Mouse (Mus musculus) bone marrow, adult 2 months (tissue): Measurements from ENCODE around the gene Tssk4. TPM values are rescaled to one million over a fixed set of nuclear protein-coding genes. Genes with fewer than 3 reads are reported as not detected.

Experiments
- H3K27ac ChIP-seq: fragments of 200-500 bp; 2 replicates; pipeline ENCODE4 v1.5.1; 2012; ENCODE audit warnings: low read depth, mild to moderate bottlenecking, control low read depth, inconsistent platforms, low read length; ENCODE audit not compliant: control insufficient read depth, poor library complexity, insufficient read depth
- H3K4me1 ChIP-seq: fragments of 200-500 bp; 2 replicates; pipeline ENCODE4 v1.6.1; 2011; ENCODE audit warnings: low read length; ENCODE audit not compliant: control insufficient read depth, insufficient read depth
- H3K4me3 ChIP-seq: fragments of 200-500 bp; replicated peaks from 2 replicates; pipeline ENCODE3; 2011; ENCODE audit warnings: mild to moderate bottlenecking, low read depth, low read length, control low read depth; ENCODE audit not compliant: control insufficient read depth
- CTCF ChIP-seq: fragments of 200-500 bp; IDR thresholded peaks from 2 replicates; pipeline ENCODE4 v1.5.1; 2011; ENCODE audit warnings: low read length, control low read depth; ENCODE audit not compliant: control insufficient read depth, insufficient read depth
- POLR2A ChIP-seq: fragments of 200-500 bp; IDR thresholded peaks from 2 replicates; pipeline ENCODE4 v1.6.1; 2011; ENCODE audit warnings: low read depth, mild to moderate bottlenecking, control low read depth, low read length, borderline replicate concordance; ENCODE audit not compliant: control insufficient read depth
- WGBS: fragments of 180-500 bp; shearing (Covaris S2); methylation state at CpG from one replicate; pipeline ENCODE4 v1.1.7; 2018; 5-methylcytosine and 5-hydroxymethylcytosine counted together
- polyA plus RNA-seq: library from polyadenylated mRNA; stranded (reverse); fragments of >200 nt; gene quantifications from 2 replicates; pipeline ENCODE4 v1.2.4, GENCODE M21; 2011; ENCODE audit warnings: low replicate concordance; ENCODE audit not compliant: missing spikeins, insufficient read depth, insufficient read length

The Tssk4 gene
- polyA plus RNA-seq, 1 experiment: 4.0 TPM

- Histone ChIP-seq H3K4me3 (no peak overlapping the region), H3K4me1 (no peaks in the 10 kb centered on the region), H3K27ac (no peak overlapping the region)
- 66% methylated on average over 4 of the region's 4 CpGs for WGBS
- no peak for TF ChIP-seq POLR2A
- TF ChIP-seq CTCF: no peak
These were observed 27.6 kb downstream of the Tssk4 start for GRCm38 (mm10) chr14:55677615-55678014.

- Histone ChIP-seq H3K4me1 (no peaks in the 10 kb centered on the region), H3K27ac (peak within 1 kb of the TSS; percentile 96), H3K4me3 (peak within 1 kb of the TSS; percentile 74)
- TF ChIP-seq POLR2A (peak; percentile 58; the same call in 1 of the 2 replicates), CTCF (peak; percentile 67)
- under 1% methylated on average over 66 of the region's 66 CpGs for WGBS
These were observed 31.5 kb downstream of the Tssk4 start, which contains the start of gene Tinf2 for GRCm38 (mm10) chr14:55681160-55682117. Tinf2 (minus strand) TSS chr14:55681820.

GRCm38 (mm10) chr14:55682118-55682493 lies 32.1 kb downstream of the Tssk4 start:
- peak overlapping the region; percentile 96 for H3K27ac ChIP-seq
- 8% methylated on average over 3 of the region's 3 CpGs for WGBS
- TF ChIP-seq POLR2A: no peak
- TF ChIP-seq CTCF: no peak
- H3K4me1 ChIP-seq: no peaks in the 10 kb centered on the region
- H3K4me3 ChIP-seq: peak overlapping the region; percentile 74

- Histone ChIP-seq H3K4me1 (no peaks in the 10 kb centered on the region), H3K4me3 (no peak overlapping the region), H3K27ac (no peak overlapping the region)
- TF ChIP-seq POLR2A (no peak), CTCF (no peak)
- 75% methylated on average over 10 of the region's 10 CpGs for WGBS
These were observed 39.4 kb downstream of the Tssk4 start for GRCm38 (mm10) chr14:55689433-55689832.

GRCm38 (mm10) chr14:55697226-55697625 lies 47.2 kb downstream of the Tssk4 start:
- 39% methylated on average over 4 of the region's 4 CpGs for WGBS
- Histone ChIP-seq H3K4me3 (no peak overlapping the region), H3K27ac (no peak overlapping the region), H3K4me1 (no peaks in the 10 kb centered on the region; the same call in 1 of the 2 replicates)
- TF ChIP-seq CTCF: no peak
- no peak for TF ChIP-seq POLR2A

- Histone ChIP-seq H3K27ac (no peak overlapping the region), H3K4me3 (no peak overlapping the region), H3K4me1 (no peaks in the 10 kb centered on the region; the same call in 1 of the 2 replicates)
- TF ChIP-seq POLR2A (no peak), CTCF (no peak)
- WGBS: 81% methylated on average over 9 of the region's 9 CpGs
These were observed 51.1 kb downstream of the Tssk4 start for GRCm38 (mm10) chr14:55701131-55701530.

Other genes starting within 250 kb of the Tssk4 start
- 39.2 and 47.3 TPM in 2 replicates for gene Dhrs4, start 171.4 kb upstream of the Tssk4 start, polyA plus RNA-seq
- gene Carmil3, start 159.5 kb upstream of the Tssk4 start, polyA plus RNA-seq: 0.79 and 3.5 TPM in 2 replicates
- not detected in 2 replicates for gene Cpne6, start 139.7 kb upstream of the Tssk4 start, polyA plus RNA-seq
- gene Nrl, start 125.2 kb upstream of the Tssk4 start, polyA plus RNA-seq: 0.25 and 0.70 TPM in 2 replicates
- 42.6 and 60.8 TPM in 2 replicates for gene Pck2, start 109.9 kb upstream of the Tssk4 start, polyA plus RNA-seq
- 26.4 and 42.3 TPM in 2 replicates for gene Dcaf11, start 90.2 kb upstream of the Tssk4 start, polyA plus RNA-seq
- gene A730061H03Rik, start 89.8 kb upstream of the Tssk4 start, polyA plus RNA-seq: not detected in 2 replicates
- not detected in 2 replicates for gene Fitm1, start 74.6 kb upstream of the Tssk4 start, polyA plus RNA-seq
- 187 and 268 TPM in 2 replicates for gene Psme1, start 72.1 kb upstream of the Tssk4 start, polyA plus RNA-seq
- gene Emc9, start 64.9 kb upstream of the Tssk4 start, polyA plus RNA-seq: 12.3 and 48.5 TPM in 2 replicates
- 152 and 175 TPM in 2 replicates for gene Psme2, start 59.1 kb upstream of the Tssk4 start, polyA plus RNA-seq
- gene Rnf31, start 58.5 kb upstream of the Tssk4 start, polyA plus RNA-seq: 79.5 and 160 TPM in 2 replicates
- 60.8 and 84.3 TPM in 2 replicates for gene Irf9, start 46.6 kb upstream of the Tssk4 start, polyA plus RNA-seq
- gene Rec8, start 32.1 kb upstream of the Tssk4 start, polyA plus RNA-seq: 13.2 and 28.5 TPM in 2 replicates
- 24.9 and 49.5 TPM in 2 replicates for gene Ipo4, start 14.2 kb upstream of the Tssk4 start, polyA plus RNA-seq
- 2.0 and 5.8 TPM in 2 replicates for gene Gm49378, start 12.3 kb upstream of the Tssk4 start, polyA plus RNA-seq
- gene Tm9sf1, start 6.4 kb upstream of the Tssk4 start, polyA plus RNA-seq: 37.9 and 46.7 TPM in 2 replicates
- 23.2 and 50.4 TPM in 2 replicates for gene Mdp1, start 10.3 kb downstream of the Tssk4 start, polyA plus RNA-seq
- gene Gmpr2, start 21.8 kb downstream of the Tssk4 start, polyA plus RNA-seq: 7.3 and 18.3 TPM in 2 replicates
- gene Nedd8, start 21.9 kb downstream of the Tssk4 start, polyA plus RNA-seq: 173 and 183 TPM in 2 replicates
- gene Tinf2, start 31.6 kb downstream of the Tssk4 start, polyA plus RNA-seq: 25.4 and 38.1 TPM in 2 replicates
- 1.1 and 5.1 TPM in 2 replicates for gene Tgm1, start 63.7 kb downstream of the Tssk4 start, polyA plus RNA-seq
- gene Rabggta, start 72.1 kb downstream of the Tssk4 start, polyA plus RNA-seq: 16.0 and 24.5 TPM in 2 replicates
- gene Dhrs1, start 95.5 kb downstream of the Tssk4 start, polyA plus RNA-seq: 24.4 and 25.9 TPM in 2 replicates
- 14.3 and 14.5 TPM in 2 replicates for gene Nop9, start 95.5 kb downstream of the Tssk4 start, polyA plus RNA-seq
- gene Cideb, start 108.3 kb downstream of the Tssk4 start, polyA plus RNA-seq: 1.6 TPM in 1 of 2 replicates, not detected in the other
- 2.8 and 6.5 TPM in 2 replicates for gene Ltb4r2, start 111.2 kb downstream of the Tssk4 start, polyA plus RNA-seq
- gene Ltb4r1, start 115.8 kb downstream of the Tssk4 start, polyA plus RNA-seq: 34.1 and 77.0 TPM in 2 replicates
- gene Adcy4, start 133.9 kb downstream of the Tssk4 start, polyA plus RNA-seq: 2.3 and 4.7 TPM in 2 replicates
- gene Ripk3, start 138.7 kb downstream of the Tssk4 start, polyA plus RNA-seq: 27.7 and 38.9 TPM in 2 replicates
- 4.0 and 5.6 TPM in 2 replicates for gene Nfatc4, start 173.0 kb downstream of the Tssk4 start, polyA plus RNA-seq
- 0.93 and 1.3 TPM in 2 replicates for gene Nynrin, start 203.8 kb downstream of the Tssk4 start, polyA plus RNA-seq
- not detected in 2 replicates for gene Cbln3, start 234.2 kb downstream of the Tssk4 start, polyA plus RNA-seq
- 12.6 and 28.3 TPM in 2 replicates for gene Khnyn, start 234.8 kb downstream of the Tssk4 start, polyA plus RNA-seq